Mouse (Mus musculus): ENCODE measurements around the gene Gm815. TPM values are rescaled to one million over a fixed set of nuclear protein-coding genes. Genes with fewer than 3 reads are reported as not detected.

The Gm815 gene
- total and polyA plus RNA-seq, 2 experiments from 2014 or later, result not detected

DNA sequence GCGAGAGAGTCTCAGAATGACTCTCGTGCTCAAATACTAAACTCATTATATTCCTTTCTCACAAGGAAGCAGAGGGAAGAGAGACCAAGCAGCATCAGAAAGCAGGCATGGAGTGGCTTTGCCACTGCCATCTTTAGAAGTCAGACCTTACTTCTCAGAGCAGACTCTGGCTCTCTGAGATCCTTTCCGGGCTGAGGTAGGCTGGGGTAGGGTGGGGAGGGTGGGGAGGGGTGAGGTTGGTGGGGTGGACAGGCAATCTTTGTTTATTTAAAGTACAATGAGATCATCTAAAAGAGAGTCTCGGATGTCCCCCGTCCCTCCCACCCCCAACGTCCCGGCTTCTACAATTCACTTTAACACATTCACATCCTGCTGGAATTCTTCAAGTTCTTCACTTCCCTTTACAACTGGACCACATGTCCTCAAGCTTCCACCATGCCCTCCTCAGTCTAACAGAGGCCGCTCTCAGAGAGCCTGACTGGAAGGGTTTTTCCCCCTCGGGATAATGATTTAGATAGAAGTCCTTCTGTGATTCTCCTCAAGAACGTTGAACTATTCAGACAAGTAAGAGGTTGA, 33.3 kb upstream of the Gm815 start:
- DNase-seq (no peak), ATAC-seq (no peak)
- WGBS, result 64% methylated on average over 10 of the region's 10 CpGs
- Histone ChIP-seq H3K9me3 (ENCODE audit: low read length) (no peaks in the 10 kb centered on the region), H3K4me1 (ENCODE audit: insufficient read depth) (no peaks in the 10 kb centered on the region), H3K4me3 (ENCODE audit: low read depth, low read length) (no peak overlapping the region), H3K27ac (ENCODE audit: low read depth, low read length) (no peak overlapping the region), H3K27me3 (ENCODE audit: insufficient read depth, low read length) (no peaks in the 10 kb centered on the region), H3K9ac (no peak overlapping the region), H3K36me3 (ENCODE audit: insufficient read depth) (no peaks in the 10 kb centered on the region), H3K4me2 (ENCODE audit: low read depth) (no peak overlapping the region)
- no peak for TF ChIP-seq CTCF (IDR thresholded peaks at IDR 0.05; ENCODE audit: low read depth)

DNA sequence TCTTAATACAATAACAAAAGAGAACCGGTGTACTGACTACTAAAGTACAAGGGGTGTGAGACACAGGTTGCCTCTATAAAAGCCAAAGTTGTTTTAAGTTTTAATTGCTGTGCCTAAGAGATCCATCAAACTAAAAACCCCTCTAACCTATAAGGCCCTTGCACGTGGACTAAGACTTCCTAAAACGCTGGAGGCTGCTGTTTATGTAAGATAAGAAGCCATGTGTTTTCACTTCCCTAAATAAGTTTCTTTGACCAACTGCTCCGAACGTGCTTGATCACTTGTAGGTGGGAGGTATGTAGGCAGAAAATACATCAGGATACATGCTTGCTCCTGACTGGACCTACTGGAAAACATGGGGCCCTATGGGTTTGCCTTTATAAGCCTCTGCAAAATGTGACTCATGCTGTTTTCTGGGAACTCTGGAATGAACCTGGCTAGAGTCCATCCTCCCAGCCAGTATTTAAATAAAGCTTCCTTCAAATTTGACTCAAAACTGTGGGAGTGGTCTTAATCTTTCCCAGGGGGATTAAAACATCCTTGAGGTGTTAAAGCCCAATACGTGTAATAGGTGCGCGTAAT, 31.9 kb upstream of the Gm815 start:
- no peak overlapping the region for H3K9ac ChIP-seq
- ATAC-seq, result no peak
- no peak overlapping the region for H3K4me3 ChIP-seq (ENCODE audit: low read depth, low read length)
- DNase-seq, result no peak
- TF ChIP-seq CTCF (IDR thresholded peaks at IDR 0.05; ENCODE audit: low read depth), result no peak
- no peak overlapping the region for H3K27ac ChIP-seq (ENCODE audit: low read depth, low read length)
- no peaks in the 10 kb centered on the region for H3K36me3 ChIP-seq (ENCODE audit: insufficient read depth)
- no peak overlapping the region for H3K4me2 ChIP-seq (ENCODE audit: low read depth)
- no peaks in the 10 kb centered on the region for H3K4me1 ChIP-seq (ENCODE audit: insufficient read depth)
- H3K27me3 ChIP-seq (ENCODE audit: insufficient read depth, low read length), result no peaks in the 10 kb centered on the region
- no peaks in the 10 kb centered on the region for H3K9me3 ChIP-seq (ENCODE audit: low read length)
- 78% methylated on average over 8 of the region's 8 CpGs for WGBS

DNA sequence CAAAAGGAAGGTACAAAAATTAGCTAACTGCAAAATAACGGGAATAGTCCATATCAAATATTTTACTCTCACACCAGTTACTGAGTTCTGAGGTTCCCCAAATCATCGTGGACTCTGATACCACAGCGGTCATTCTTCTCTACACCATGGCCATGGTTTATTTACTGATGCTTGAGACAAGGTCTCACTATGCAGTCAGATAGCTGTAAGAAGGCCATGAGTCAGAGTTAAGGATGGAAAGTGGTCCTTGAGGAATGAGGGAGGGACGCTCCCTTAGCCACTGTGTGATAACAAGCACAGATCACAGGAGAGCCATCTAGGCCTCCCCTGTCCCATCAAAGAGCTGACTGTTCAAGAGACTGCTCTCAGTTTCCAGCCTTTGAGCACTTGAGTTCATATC, 31.0 kb upstream of the Gm815 start:
- no peak overlapping the region for H3K27ac ChIP-seq (ENCODE audit: low read depth, low read length)
- H3K9ac ChIP-seq, result no peak overlapping the region
- H3K27me3 ChIP-seq (ENCODE audit: insufficient read depth, low read length), result no peaks in the 10 kb centered on the region
- DNase-seq (no peak), ATAC-seq (no peak)
- 0 out of 2 replicates have a peak, but pooled peaks cover 3% of the 10 kb centered on the region for H3K4me1 ChIP-seq (ENCODE audit: insufficient read depth)
- no peaks in the 10 kb centered on the region for H3K36me3 ChIP-seq (ENCODE audit: insufficient read depth)
- no peak for TF ChIP-seq CTCF (IDR thresholded peaks at IDR 0.05; ENCODE audit: low read depth)
- H3K4me2 ChIP-seq (ENCODE audit: low read depth), result no peak overlapping the region
- 94% methylated on average over 4 of the region's 4 CpGs for WGBS
- no peak overlapping the region for H3K4me3 ChIP-seq (ENCODE audit: low read depth, low read length)
- H3K9me3 ChIP-seq (ENCODE audit: low read length), result no peaks in the 10 kb centered on the region

DNA sequence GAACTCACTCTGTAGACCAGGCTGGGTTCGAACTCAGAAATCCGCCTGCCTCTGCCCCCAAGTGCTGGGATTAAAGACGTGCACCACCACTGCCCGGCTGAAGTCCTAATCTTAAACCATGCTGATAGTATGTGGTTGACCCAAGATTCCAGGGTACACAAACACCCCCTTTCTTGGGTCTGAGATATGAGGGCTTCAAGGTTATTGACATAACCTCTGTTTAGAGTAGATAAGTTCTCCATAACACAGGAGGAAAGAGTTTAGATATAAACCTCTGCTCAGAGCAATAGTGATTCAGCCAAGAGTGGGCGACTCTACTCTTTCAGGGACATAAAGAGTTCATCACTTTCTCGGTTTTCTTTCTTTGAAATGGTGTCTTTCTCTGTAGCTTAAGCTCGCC, 30.5 kb upstream of the Gm815 start:
- Histone ChIP-seq H3K36me3 (ENCODE audit: insufficient read depth) (no peaks in the 10 kb centered on the region), H3K9ac (no peak overlapping the region), H3K27me3 (ENCODE audit: insufficient read depth, low read length) (no peaks in the 10 kb centered on the region), H3K4me1 (ENCODE audit: insufficient read depth) (0 out of 2 replicates have a peak, but pooled peaks cover 3% of the 10 kb centered on the region), H3K9me3 (ENCODE audit: low read length) (no peaks in the 10 kb centered on the region), H3K4me3 (ENCODE audit: low read depth, low read length) (no peak overlapping the region), H3K4me2 (ENCODE audit: low read depth) (no peak overlapping the region), H3K27ac (ENCODE audit: low read depth, low read length) (no peak overlapping the region)
- DNase-seq, result no peak
- no peak for ATAC-seq
- TF ChIP-seq CTCF (IDR thresholded peaks at IDR 0.05; ENCODE audit: low read depth), result no peak
- 90% methylated on average over 7 of the region's 7 CpGs for WGBS

GRCm38 (mm10) chr19:26858427-26859194, 27.1 kb upstream of the Gm815 start:
- no peak for ATAC-seq
- DNase-seq, result no peak
- Histone ChIP-seq H3K9ac (no peak overlapping the region), H3K4me3 (ENCODE audit: low read depth, low read length) (no peak overlapping the region), H3K27ac (ENCODE audit: low read depth, low read length) (no peak overlapping the region), H3K36me3 (ENCODE audit: insufficient read depth) (no peaks in the 10 kb centered on the region), H3K9me3 (ENCODE audit: low read length) (no peaks in the 10 kb centered on the region), H3K27me3 (ENCODE audit: insufficient read depth, low read length) (no peaks in the 10 kb centered on the region), H3K4me1 (ENCODE audit: insufficient read depth) (0 out of 2 replicates have a peak, but pooled peaks cover 3% of the 10 kb centered on the region), H3K4me2 (ENCODE audit: low read depth) (no peak overlapping the region)
- no peak for TF ChIP-seq CTCF (IDR thresholded peaks at IDR 0.05; ENCODE audit: low read depth)
- WGBS, result 57% methylated on average over 12 of the region's 12 CpGs

- no peak for DNase-seq
- 70% methylated on average over 5 of the region's 5 CpGs for WGBS
- peak; percentile 38; the same call in 1 of the 2 replicates for ATAC-seq
- H3K4me3 ChIP-seq (ENCODE audit: low read depth, low read length), result no peak overlapping the region
- H3K27ac ChIP-seq (ENCODE audit: low read depth, low read length), result no peak overlapping the region
- no peak overlapping the region for H3K4me2 ChIP-seq (ENCODE audit: low read depth)
- no peaks in the 10 kb centered on the region for H3K9me3 ChIP-seq (ENCODE audit: low read length)
- TF ChIP-seq CTCF (IDR thresholded peaks at IDR 0.05; ENCODE audit: low read depth), result no peak
- H3K36me3 ChIP-seq (ENCODE audit: insufficient read depth), result no peaks in the 10 kb centered on the region
- H3K27me3 ChIP-seq (ENCODE audit: insufficient read depth, low read length), result no peaks in the 10 kb centered on the region
- H3K4me1 ChIP-seq (ENCODE audit: insufficient read depth), result 0 out of 2 replicates have a peak, but pooled peaks cover 3% of the 10 kb centered on the region
- no peak overlapping the region for H3K9ac ChIP-seq
These were observed 26.5 kb upstream of the Gm815 start for GRCm38 (mm10) chr19:26859195-26859570.

DNA sequence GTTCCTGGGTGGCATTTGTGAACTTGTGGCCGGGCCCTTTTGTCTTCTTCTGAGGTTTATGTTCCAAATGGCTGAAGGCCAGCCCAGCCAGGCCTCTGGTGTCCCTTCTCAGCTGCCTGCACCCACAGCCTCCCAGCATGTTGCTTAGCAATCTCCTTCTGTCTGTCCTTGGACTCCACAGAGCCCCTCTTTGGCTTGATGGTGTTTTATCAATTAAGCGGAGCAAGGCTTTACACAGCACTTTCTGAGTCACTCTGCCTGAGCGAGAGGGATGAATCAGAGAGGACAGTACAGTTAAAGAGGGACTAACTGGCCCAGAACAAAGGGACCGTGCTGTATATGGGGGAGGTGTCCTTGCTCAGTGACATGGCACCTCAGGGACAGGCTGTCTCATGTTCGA, 22.0 kb upstream of the Gm815 start:
- H3K36me3 ChIP-seq (ENCODE audit: insufficient read depth), result no peaks in the 10 kb centered on the region
- ATAC-seq (peak; percentile 62), DNase-seq (no peak)
- no peak overlapping the region for H3K9ac ChIP-seq
- WGBS, result 45% methylated on average over 5 of the region's 5 CpGs
- no peaks in the 10 kb centered on the region for H3K9me3 ChIP-seq (ENCODE audit: low read length)
- H3K27ac ChIP-seq (ENCODE audit: low read depth, low read length), result no peak overlapping the region
- 0 out of 2 replicates have a peak, but pooled peaks cover 3% of the 10 kb centered on the region for H3K4me1 ChIP-seq (ENCODE audit: insufficient read depth)
- H3K4me3 ChIP-seq (ENCODE audit: low read depth, low read length), result no peak overlapping the region
- no peaks in the 10 kb centered on the region for H3K27me3 ChIP-seq (ENCODE audit: insufficient read depth, low read length)
- H3K4me2 ChIP-seq (ENCODE audit: low read depth), result no peak overlapping the region
- TF ChIP-seq CTCF (IDR thresholded peaks at IDR 0.05; ENCODE audit: low read depth), result no peak
